29 mouse cellular contexts compared by ENCODE assay signal in genomic region chr1:183274385-183274784, GRCm38 (mm10). TPM values are rescaled to one million over a fixed set of nuclear protein-coding genes. Genes with fewer than 3 reads are reported as not detected.
DNase-seq lines count a peak whose midpoint lies in the region; ATAC-seq and TF ChIP-seq lines count a peak whose summit lies in the region.
"Had no signal": no experiment of that assay in that cellular context is flagged by ENCODE, and none has a peak within 500 bp of the region (broad histone marks: within the 10 kb centered on the region; RNA-seq: fewer than 3 reads in every experiment).

No protein-coding gene starts in this region.

- no peak overlapping the region for H3K27ac ChIP-seq in heart, adult 2 months
- H3K27ac ChIP-seq: embryonic facial prominence, embryonic 10.5 days; embryonic facial prominence, embryonic 15.5 days; forebrain, embryonic 12.5 days; hindbrain, embryonic 14.5 days; layer of hippocampus, adult 2 months; liver, embryonic 15.5 days; neural tube, embryonic 15.5 days had no signal

- peaks cover 7% of the 10 kb centered on the region; the same call in 1 of the 2 replicates for H3K9me3 ChIP-seq in megakaryocyte, embryonic 14.5 days
- H3K9me3 ChIP-seq: embryonic facial prominence, embryonic 10.5 days; embryonic facial prominence, embryonic 15.5 days; forebrain, embryonic 12.5 days; heart, embryonic 12.5 days; liver, embryonic 15.5 days; neural tube, embryonic 15.5 days had no signal

- no peak overlapping the region for H3K9ac ChIP-seq in heart, adult 2 months (ENCODE audit: low read depth, low read length)
- H3K9ac ChIP-seq: embryonic facial prominence, embryonic 15.5 days; forebrain, embryonic 12.5 days; heart, embryonic 12.5 days; hindbrain, embryonic 14.5 days; liver, embryonic 15.5 days; lung, embryonic 14.5 days; neural tube, embryonic 15.5 days had no signal

- no peak overlapping the region for H3K4me3 ChIP-seq in heart, adult 2 months
- H3K4me3 ChIP-seq in megakaryocyte, embryonic 14.5 days (replicated peaks) = peak overlapping the region; percentile 3
- H3K4me3 ChIP-seq in myocyte = no peak overlapping the region
- H3K4me3 ChIP-seq: embryonic facial prominence, embryonic 10.5 days; embryonic facial prominence, embryonic 15.5 days; forebrain, embryonic 12.5 days; heart, embryonic 12.5 days; layer of hippocampus, adult 2 months; liver, embryonic 15.5 days; neural tube, embryonic 15.5 days had no signal

- H3K4me1 ChIP-seq in heart, adult 2 months (ENCODE audit: control insufficient read depth, insufficient read depth, low read length) = no peaks in the 10 kb centered on the region
- peaks cover 10% of the 10 kb centered on the region; the same call in 1 of the 2 replicates for H3K4me1 ChIP-seq in megakaryocyte, embryonic 14.5 days
- H3K4me1 ChIP-seq: embryonic facial prominence, embryonic 15.5 days; forebrain, embryonic 12.5 days; heart, embryonic 12.5 days; liver, embryonic 15.5 days; neural tube, embryonic 15.5 days had no signal

- H3ac ChIP-seq in myocyte (ENCODE audit: control insufficient read depth, insufficient read length) = no peak overlapping the region

- DNase-seq in heart, adult 11 months = peak; percentile 87
- DNase-seq in heart, adult 2 months = no peak
- peak; percentile 49 for DNase-seq in kidney, postnatal 10 days
- DNase-seq in adrenal gland, postnatal 36 days = no peak
- DNase-seq in layer of hippocampus, adult 11-12 months (ENCODE audit: low spot score) = no peak
- DNase-seq: adrenal gland, adult 2 months; cerebellum, adult 8-10 months; cerebellum, postnatal 25 days; gastrocnemius, postnatal 25 days; heart, adult 18-20 months; left cerebral cortex, postnatal 4 days; lung, embryonic 14.5 days; lung, postnatal 14 days; midbrain, embryonic 14.5 days; right cerebral cortex, postnatal 25 days; thymus, postnatal 14 days had no signal

- 56% methylated on average over 3 of the region's 3 CpGs for WGBS in heart, adult 2 months

- no peak for TF ChIP-seq POLR2A in heart, adult 2 months (IDR thresholded peaks at IDR 0.05; ENCODE audit: insufficient read depth, low read depth, low read length)
- no peak for TF ChIP-seq POLR2A in myocyte (IDR thresholded peaks at IDR 0.05; ENCODE audit: insufficient read length, low read depth)

- ATAC-seq in megakaryocyte, adult 5-6 weeks (ENCODE audit: poor library complexity, severe bottlenecking) = no peak
- ATAC-seq: activated CD4-positive, CD25-positive, alpha-beta regulatory T cell, adult 4 months had no signal

- no peaks in the 10 kb centered on the region; the same call in 1 of the 2 replicates for H3K36me3 ChIP-seq in heart, adult 2 months (ENCODE audit: control insufficient read depth, insufficient read depth, low read length)
- peaks cover 23% of the 10 kb centered on the region for H3K36me3 ChIP-seq in megakaryocyte, embryonic 14.5 days (replicated peaks; ENCODE audit: low read length)
- H3K36me3 ChIP-seq in myocyte (ENCODE audit: control insufficient read depth, insufficient read depth) = peaks cover 17% of the 10 kb centered on the region

- no peak overlapping the region for H3K4me2 ChIP-seq in myocyte (ENCODE audit: low read depth)
- H3K4me2 ChIP-seq: embryonic facial prominence, embryonic 15.5 days; forebrain, embryonic 12.5 days; heart, embryonic 12.5 days; hindbrain, embryonic 14.5 days; liver, embryonic 15.5 days; lung, embryonic 14.5 days; neural tube, embryonic 15.5 days had no signal

- intact Hi-C loops in heart, adult 2 months (cut with DNase I) = loop anchor here (10.0 kb wide), 1 partner anchor 720 kb away; no protein-coding TSS in a partner anchor

- TF ChIP-seq CTCF in heart, adult 2 months (IDR thresholded peaks at IDR 0.05) = no peak

- no peaks in the 10 kb centered on the region for H3K27me3 ChIP-seq in heart, adult 2 months (ENCODE audit: control insufficient read depth, insufficient read depth, low read length)
- H3K27me3 ChIP-seq in megakaryocyte, embryonic 14.5 days (replicated peaks) = no peaks in the 10 kb centered on the region
- no peaks in the 10 kb centered on the region for H3K27me3 ChIP-seq in myocyte (ENCODE audit: control insufficient read depth, insufficient read depth, insufficient read length)
- H3K27me3 ChIP-seq: CH12.LX; embryonic facial prominence, embryonic 15.5 days; forebrain, embryonic 12.5 days; heart, embryonic 12.5 days; liver, embryonic 15.5 days; neural tube, embryonic 15.5 days had no signal

- H3K79me2 ChIP-seq in heart, adult 2 months (replicated peaks; ENCODE audit: control insufficient read depth, insufficient read depth, low read length) = no peaks in the 10 kb centered on the region
- no peaks in the 10 kb centered on the region for H3K79me2 ChIP-seq in myocyte (ENCODE audit: control insufficient read depth, insufficient read depth)

- TF ChIP-seq EP300 in heart, adult 2 months (IDR thresholded peaks at IDR 0.05; ENCODE audit: insufficient read depth, low read depth, low read length) = no peak

TF ChIP-seq in myocyte, 11 proteins besides CTCF, POLR2A, EP300 and RAD21:
- TF ChIP-seq TCF3 (IDR thresholded peaks at IDR 0.05; ENCODE audit: insufficient read length, low read depth) (no peak), REST (IDR thresholded peaks at IDR 0.05; ENCODE audit: insufficient read depth, insufficient read length) (no peak), E2F4 (IDR thresholded peaks at IDR 0.05; ENCODE audit: insufficient read depth) (no peak), MYOG (IDR thresholded peaks at IDR 0.05; ENCODE audit: control insufficient read depth in 1 of 3, insufficient read depth in 1 of 3, insufficient read length in 2 of 3, low read depth in 2 of 3) (no peak), POLR2AphosphoS2 (IDR thresholded peaks at IDR 0.05; ENCODE audit: insufficient read length, low read depth) (peak; percentile 78), MYOD1 (IDR thresholded peaks at IDR 0.05; ENCODE audit: control insufficient read depth in 1 of 3, insufficient read length in 2 of 3, low read depth in 2 of 3) (peak in 1 of 3 experiments; percentile 5), TCF12 (IDR thresholded peaks at IDR 0.05; ENCODE audit: insufficient read depth, poor library complexity, severe bottlenecking) (no peak), SRF (IDR thresholded peaks at IDR 0.05; ENCODE audit: control insufficient read depth, insufficient read length, low read depth) (no peak), USF1 (IDR thresholded peaks at IDR 0.05; ENCODE audit: low read depth) (no peak), CEBPB (IDR thresholded peaks at IDR 0.05; ENCODE audit: insufficient read depth, poor library complexity, severe bottlenecking) (no peak), MAX (IDR thresholded peaks at IDR 0.05; ENCODE audit: low read depth) (no peak)

RNA-seq across cellular contexts. Expression of gene Aida, which starts 22.0 kb away (rescaled TPM):
- total RNA-seq in heart, adult 2 months (2021) = 10 to 100 TPM; 27.6 to 28.5 TPM
- polyA plus RNA-seq in heart, adult 2 months (2012; rRNA removed) = 16.9 and 40.8 TPM in 2 replicates
- polyA plus RNA-seq in megakaryocyte, embryonic 14.5 days (2012; ENCODE audit: insufficient read depth, low replicate concordance) = 1.9 and 13.2 TPM in 2 replicates
- 66.0 and 71.4 TPM in 2 replicates for total RNA-seq in megakaryocyte, adult 5-6 weeks (2015)
- 85.7 and 88.5 TPM in 2 replicates for total RNA-seq in megakaryocyte, adult 5-6 weeks (2017)
- polyA plus RNA-seq in myocyte (2012; fragmentation: generic; extraction: Trizol) = 28.3 TPM
- total RNA-seq in adrenal gland, postnatal 36 days (2021) = 10 to 100 TPM; 51.3 to 53.4 TPM

RNA-seq across cellular contexts. Expression of gene Brox, which starts 22.7 kb away (rescaled TPM):
- total RNA-seq in heart, adult 2 months (2021) = 10 to 100 TPM; 31.5 to 32.9 TPM
- polyA plus RNA-seq in heart, adult 2 months (2012; rRNA removed) = 15.0 and 25.9 TPM in 2 replicates
- polyA plus RNA-seq in megakaryocyte, embryonic 14.5 days (2012; ENCODE audit: insufficient read depth, low replicate concordance) = 0.50 and 3.7 TPM in 2 replicates
- total RNA-seq in megakaryocyte, adult 5-6 weeks (2015) = 35.1 and 44.4 TPM in 2 replicates
- total RNA-seq in megakaryocyte, adult 5-6 weeks (2017) = 52.9 and 66.7 TPM in 2 replicates
- polyA plus RNA-seq in myocyte (2012; fragmentation: generic; extraction: Trizol) = 26.6 TPM
- 10 to 100 TPM; 50.5 to 57.0 TPM for total RNA-seq in adrenal gland, postnatal 36 days (2021)

RNA-seq across cellular contexts. Expression of gene Disp1, which starts 53.1 kb away (rescaled TPM):
- total RNA-seq in heart, adult 2 months (2021) = 1 to 10 TPM; 7.3 to 8.4 TPM
- 10.6 and 12.6 TPM in 2 replicates for polyA plus RNA-seq in heart, adult 2 months (2012; rRNA removed)
- 2.3 and 2.4 TPM in 2 replicates for polyA plus RNA-seq in megakaryocyte, embryonic 14.5 days (2012; ENCODE audit: insufficient read depth, low replicate concordance)
- 3.6 and 10.7 TPM in 2 replicates for total RNA-seq in megakaryocyte, adult 5-6 weeks (2015)
- 5.2 and 5.7 TPM in 2 replicates for total RNA-seq in megakaryocyte, adult 5-6 weeks (2017)
- 23.5 TPM for polyA plus RNA-seq in myocyte (2012; fragmentation: generic; extraction: Trizol)
- 10 to 100 TPM; 14.9 to 17.0 TPM for total RNA-seq in adrenal gland, postnatal 36 days (2021)

Comparison
In these comparisons a context has a peak if more than half of its experiments do, and no peak if none do; other contexts are left out.
1. DNase-seq: peak in heart, adult 11 months (single experiment) and kidney, postnatal 10 days (single experiment); none in heart, adult 2 months (0 of 2), adrenal gland, postnatal 36 days (0 of 2) and layer of hippocampus, adult 11-12 months (single experiment).